Mouse (Mus musculus): ENCODE measurements around the gene Prss21.

Prss21 gene

DNA sequence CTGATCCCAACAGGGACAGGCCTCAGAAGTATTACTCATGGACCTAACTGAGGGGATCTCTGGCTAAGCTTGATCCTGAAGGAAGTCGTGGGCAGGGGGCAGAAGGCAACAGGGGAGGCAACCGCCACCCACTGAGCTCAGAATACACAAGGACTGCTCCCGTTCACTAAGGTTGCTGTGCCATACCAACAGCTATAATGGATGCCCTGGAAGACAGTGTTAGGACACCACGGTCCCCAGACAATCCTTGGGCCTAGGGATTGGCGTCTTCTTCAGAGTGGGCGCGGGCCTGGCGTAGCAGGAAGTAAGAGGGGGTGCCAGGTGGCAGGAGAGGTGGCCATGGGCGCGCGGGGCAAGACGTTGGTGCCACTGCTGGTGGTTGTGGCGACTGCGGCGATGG is at the start of gene Prss21:
TSS of gene Prss21 (plus strand) at position 301 of the 400 bp plus-strand sequence.
- no peak for DNase-seq

- DNase-seq, result no peak
Measured at GRCm38 (mm10) chr17:23818579-23818978, 49.3 kb upstream of the Prss21 start.

- DNase-seq, result no peak
Measured at GRCm38 (mm10) chr17:23819235-23819634, 48.6 kb upstream of the Prss21 start.

DNA sequence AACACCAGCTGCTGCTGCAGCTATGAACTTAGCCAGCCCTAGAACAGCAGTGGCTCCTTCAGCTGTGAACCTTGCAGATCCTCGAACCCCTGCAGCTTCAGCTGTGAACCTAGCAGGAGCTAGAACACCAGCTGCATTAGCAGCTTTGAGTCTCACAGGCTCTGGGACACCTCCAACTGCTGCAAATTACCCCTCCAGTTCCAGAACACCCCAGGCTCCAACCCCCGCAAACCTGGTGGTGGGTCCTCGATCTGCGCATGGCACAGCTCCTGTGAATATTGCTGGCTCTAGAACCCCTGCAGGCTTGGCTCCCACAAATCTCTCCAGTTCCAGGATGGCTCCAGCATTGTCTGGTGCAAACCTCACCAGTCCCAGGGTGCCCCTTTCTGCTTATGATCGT is 47.1 kb upstream of the Prss21 start:
- no peak for DNase-seq

DNA sequence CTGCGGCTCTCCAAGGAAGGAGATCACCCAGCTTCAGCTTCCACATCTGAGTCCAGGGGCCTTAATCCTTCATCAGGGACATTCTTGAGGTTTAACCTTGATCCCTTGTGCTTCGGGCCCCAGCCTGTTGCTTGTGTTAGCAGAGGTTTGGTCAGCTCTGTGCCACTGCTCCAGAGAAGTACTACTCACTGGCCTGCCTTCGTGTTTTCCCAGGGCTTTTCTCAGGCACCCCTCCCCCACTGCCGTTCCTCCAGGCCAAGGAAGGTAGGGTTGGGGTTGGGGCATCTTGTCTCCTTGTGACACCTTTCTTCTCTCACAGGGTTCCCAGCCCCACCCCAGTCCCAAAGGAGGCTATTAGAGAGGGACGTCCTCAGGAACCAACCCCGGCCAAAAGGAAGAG is 45.8 kb upstream of the Prss21 start:
- no peak for DNase-seq

DNA sequence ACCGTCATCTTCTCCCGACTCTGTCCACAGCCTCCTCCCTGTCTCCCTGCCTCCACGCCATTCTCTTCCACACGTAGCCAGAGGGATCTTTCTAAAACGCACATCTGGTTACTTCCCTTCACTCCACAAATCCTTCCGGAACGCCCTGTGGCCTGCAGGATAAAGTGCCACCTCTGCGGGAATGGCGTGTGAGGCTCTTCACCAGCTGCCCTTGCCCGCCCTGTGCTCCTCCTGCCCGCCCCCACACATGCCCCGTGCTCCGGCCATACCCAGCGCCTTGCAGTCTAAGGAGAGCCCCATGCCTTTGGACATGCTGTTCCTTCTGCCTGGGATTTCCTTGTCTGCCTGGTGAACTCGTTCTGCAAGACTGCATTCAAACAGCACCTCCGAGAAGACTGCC is 44.8 kb upstream of the Prss21 start:
- no peak for DNase-seq

- DNase-seq, result no peak
Measured at GRCm38 (mm10) chr17:23823614-23824013, 44.2 kb upstream of the Prss21 start.

- DNase-seq, result no peak
Measured at GRCm38 (mm10) chr17:23825591-23825990, 42.3 kb upstream of the Prss21 start.

DNA sequence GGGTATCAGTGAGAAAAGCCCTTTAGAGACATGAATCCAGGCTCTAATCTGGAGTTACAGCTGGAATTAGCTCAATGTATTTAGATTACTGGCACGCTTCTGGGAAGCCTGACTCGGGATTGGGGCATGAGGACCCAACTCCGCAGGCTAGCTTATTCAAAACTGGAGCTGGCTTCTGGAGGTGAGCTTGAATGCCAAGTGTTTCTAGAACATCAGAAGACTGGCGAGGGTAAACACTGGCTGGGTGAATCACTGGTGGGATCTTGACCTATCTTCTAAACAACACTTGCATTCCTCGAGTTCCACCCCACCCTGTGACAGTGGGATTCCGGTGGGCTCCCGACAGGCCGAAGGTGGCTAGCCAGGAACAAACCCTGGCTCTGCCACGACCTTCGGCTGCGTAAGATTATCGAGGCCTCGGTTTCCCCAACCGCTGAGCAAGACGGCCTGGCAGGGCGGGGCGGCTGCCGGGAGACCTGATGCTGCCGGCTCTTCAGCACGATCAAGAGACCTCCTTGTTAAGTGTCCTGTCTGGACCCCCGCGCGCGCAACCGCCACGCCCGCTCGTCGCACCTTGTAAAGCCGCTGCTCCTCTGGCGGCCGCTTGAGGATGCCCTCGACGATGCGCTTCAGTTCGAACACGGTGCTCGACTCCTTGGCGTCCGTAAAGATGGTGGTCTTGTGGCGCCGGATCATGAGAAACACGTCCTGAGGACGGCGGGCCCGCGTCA is 39.4 kb upstream of the Prss21 start:
- DNase-seq, result peak; percentile 60 to 75

- DNase-seq, result peak; percentile 70 to 80
Measured at GRCm38 (mm10) chr17:23829064-23829619, 38.7 kb upstream of the Prss21 start, which contains the start of gene Elob. Elob (minus strand) TSS chr17:23829136.

DNA sequence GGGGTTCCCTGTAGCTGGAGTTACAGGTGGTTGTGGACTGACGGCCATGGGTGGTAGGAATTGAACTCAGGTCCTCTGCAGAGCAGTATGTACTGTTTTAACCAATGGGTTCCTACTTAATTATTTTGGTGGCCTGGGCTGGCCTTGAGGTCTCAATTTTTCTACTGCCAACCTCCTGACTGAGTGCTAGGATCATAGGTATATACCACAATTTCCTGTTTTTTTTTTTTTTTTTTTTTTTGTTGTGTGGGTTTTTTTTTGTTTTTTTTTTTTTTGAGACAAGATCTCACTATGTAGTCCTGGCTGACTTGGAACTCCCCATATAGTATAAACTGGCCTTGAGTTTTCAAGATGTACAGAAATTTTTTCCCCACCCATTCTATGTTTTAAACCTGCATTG is 36.7 kb upstream of the Prss21 start:
- DNase-seq, result no peak

GRCm38 (mm10) chr17:23836006-23836575 is 31.8 kb upstream of the Prss21 start, which contains the start of gene Prss33:
Prss33 (minus strand) TSS chr17:23836056.
- DNase-seq, result no peak

- no peak for DNase-seq
Measured at GRCm38 (mm10) chr17:23841145-23841544, 26.7 kb upstream of the Prss21 start.

DNA sequence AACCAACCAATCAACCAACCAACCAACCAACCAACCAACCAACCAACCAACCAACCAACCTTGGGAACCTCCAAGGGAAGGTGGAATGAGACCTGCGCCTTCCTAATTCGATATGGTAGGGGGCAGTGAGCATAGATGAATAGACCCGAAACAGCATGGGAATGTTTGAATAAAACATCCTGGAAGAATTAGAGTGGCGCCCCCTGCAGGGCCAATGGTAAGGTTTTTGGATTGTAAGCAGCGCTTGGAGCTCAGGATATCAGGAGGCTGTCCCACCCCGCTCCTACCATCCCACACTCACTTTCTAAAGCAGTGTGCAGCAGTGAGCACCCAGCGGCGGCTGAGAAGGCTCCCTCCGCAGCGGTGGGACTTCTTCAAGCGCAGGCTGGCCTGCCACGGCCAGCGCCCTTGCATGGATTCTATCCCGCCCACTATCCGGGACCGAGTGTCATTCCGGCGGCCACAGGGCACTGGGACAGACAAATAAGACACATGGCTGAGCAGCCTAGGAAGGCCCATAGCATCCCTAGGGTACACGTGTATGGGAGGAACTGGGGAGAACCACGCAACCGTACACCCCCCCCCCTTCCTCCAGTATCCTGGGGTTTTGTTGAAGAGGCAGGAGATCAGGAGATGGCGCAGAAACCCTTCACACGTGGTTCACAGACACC is 24.6 kb upstream of the Prss21 start:
- DNase-seq, result no peak

DNA sequence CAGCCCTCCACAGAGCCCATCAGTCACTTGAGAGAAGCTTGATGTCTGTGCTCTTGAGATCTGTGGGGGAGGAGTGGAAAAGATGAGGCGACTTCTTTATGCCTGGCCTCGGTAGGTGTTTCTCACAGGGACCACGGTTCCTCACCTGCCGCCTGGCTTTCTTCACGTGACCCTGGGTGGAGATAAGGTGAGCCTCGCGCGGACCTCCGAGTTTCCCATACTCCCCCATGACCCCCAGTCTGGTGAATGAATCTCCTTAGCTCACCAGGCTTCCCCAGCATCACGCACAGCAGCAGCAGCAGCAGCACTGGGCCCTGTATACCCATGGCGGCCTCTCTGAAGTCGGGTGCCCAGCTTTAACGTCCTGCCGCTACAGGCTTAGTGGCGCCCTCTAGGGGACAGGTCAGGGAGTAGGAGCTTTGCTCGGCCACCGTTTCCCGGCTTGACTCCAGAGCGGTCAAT is 24.0 kb upstream of the Prss21 start, which contains the start of the genes Prss32 and Prss41:
TSS of gene Prss32 (plus strand) at position 44 of the 462 bp plus-strand sequence.
TSS of gene Prss41 (minus strand) at position 361 of the 462 bp plus-strand sequence.
- peak in 1 of 2 experiments; percentile 32 for DNase-seq

- DNase-seq, result no peak
Measured at GRCm38 (mm10) chr17:23850028-23850427, 17.8 kb upstream of the Prss21 start.

- no peak for DNase-seq
Measured at GRCm38 (mm10) chr17:23850853-23851749, 16.8 kb upstream of the Prss21 start.

DNA sequence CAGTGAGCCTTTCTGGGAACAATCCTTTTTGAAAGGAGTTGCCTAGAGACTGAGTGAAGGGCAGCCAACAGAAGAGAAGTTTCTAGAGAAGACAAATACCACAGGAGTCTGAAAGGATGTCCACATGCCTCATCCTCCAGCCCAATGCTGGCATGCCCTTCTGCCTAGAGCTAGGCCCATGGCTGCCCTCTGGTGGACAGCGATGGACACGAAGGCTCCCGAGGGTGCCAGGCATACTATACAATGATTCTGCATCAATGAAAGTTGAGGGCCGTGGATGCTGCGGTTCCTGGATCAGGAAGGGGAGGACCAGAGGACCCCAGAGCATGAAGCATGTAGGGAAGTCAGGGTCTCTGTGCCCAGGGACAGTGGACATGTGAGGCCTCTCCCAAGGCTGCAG is 14.6 kb upstream of the Prss21 start:
- no peak for DNase-seq

GRCm38 (mm10) chr17:23854229-23854765 is 13.6 kb upstream of the Prss21 start:
- DNase-seq, result no peak

- no peak for DNase-seq
Measured at GRCm38 (mm10) chr17:23857193-23857592, 10.7 kb upstream of the Prss21 start.

DNA sequence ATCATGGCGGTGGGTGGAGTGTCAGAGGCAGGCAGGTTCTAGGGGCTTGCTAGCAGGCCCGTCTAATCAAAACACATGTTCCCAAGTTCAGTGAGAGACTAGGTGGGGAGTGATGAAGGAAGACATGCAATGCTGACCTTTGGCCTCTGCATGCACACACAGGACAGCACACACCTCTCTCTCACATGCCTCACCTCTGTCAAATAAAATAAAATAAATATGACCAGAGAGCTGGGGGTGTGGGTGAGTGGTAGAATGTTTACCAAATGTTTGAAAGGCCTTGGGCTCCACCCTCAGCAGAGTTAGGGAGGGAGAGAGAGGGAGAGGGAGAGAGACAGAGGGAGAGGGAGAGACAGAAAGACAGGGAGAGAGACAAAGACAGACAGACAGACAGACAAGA is 9.9 kb upstream of the Prss21 start:
- no peak for DNase-seq

DNA sequence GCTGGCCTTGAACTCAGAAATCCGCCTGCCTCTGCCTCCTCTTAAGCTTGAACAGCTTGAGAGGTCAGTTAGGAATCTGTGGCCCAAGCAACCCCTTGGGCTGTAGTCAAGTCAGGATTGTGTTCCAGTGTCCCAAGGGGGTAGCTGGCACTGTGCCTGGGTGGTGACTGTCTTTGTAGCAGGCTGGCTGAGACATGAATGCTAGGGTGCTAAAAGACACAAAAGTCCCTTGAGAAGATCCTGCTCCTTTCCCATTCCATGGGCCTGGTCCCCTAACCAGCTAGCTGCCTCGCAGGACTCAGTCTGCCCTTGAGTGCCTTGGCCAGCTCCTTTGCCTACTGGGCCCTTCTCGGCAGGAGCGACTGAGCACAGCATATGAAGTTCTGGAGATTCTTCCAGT is 4.9 kb upstream of the Prss21 start:
- DNase-seq, result no peak

Data from thymus, adult 18-20 months (tissue).